Mouse (Mus musculus) kidney, embryonic 14.5 days (tissue): Measurements from ENCODE around the gene Cpsf2. TPM values are rescaled to one million over a fixed set of nuclear protein-coding genes. Genes with fewer than 3 reads are reported as not detected.

Experiments used
- ATAC-seq: fragments of 200-750 bp; cut with Nextera tagmentation; 2 replicates; pipeline ENCODE4 v1.8.0; 2017; ENCODE audit warnings: moderate number of reproducible peaks, mild to moderate bottlenecking, moderate TSS enrichment, moderate library complexity; ENCODE audit not compliant: low FRiP score, low TSS enrichment
- H3K27ac ChIP-seq: fragments of 300-500 bp; sonication (generic); 2 replicates; pipeline ENCODE4 v1.5.1; 2014; ENCODE audit warnings: low read depth, mild to moderate bottlenecking, low read length, moderate library complexity, mixed read lengths
- H3K27me3 ChIP-seq: fragments of 300-500 bp; sonication (generic); 2 replicates; pipeline ENCODE4 v1.6.1; 2014; ENCODE audit warnings: mild to moderate bottlenecking, low read length; ENCODE audit not compliant: control insufficient read depth, insufficient read depth
- H3K36me3 ChIP-seq: fragments of 300-500 bp; sonication (generic); 2 replicates; pipeline ENCODE4 v1.6.1; 2014; ENCODE audit warnings: low read length, mixed read lengths; ENCODE audit not compliant: control insufficient read depth, insufficient read depth
- H3K4me1 ChIP-seq: fragments of 300-500 bp; sonication (generic); 2 replicates; pipeline ENCODE4 v1.6.1; 2014; ENCODE audit warnings: low read length, mixed read lengths; ENCODE audit not compliant: control insufficient read depth, insufficient read depth
- H3K4me2 ChIP-seq: fragments of 300-500 bp; sonication (generic); replicated peaks from 2 replicates; pipeline ENCODE4 v1.6.1; 2014; ENCODE audit warnings: low read depth, mild to moderate bottlenecking, low read length
- H3K4me3 ChIP-seq: fragments of 300-500 bp; sonication (generic); 2 replicates; pipeline ENCODE4 v1.5.1; 2014; ENCODE audit warnings: mild to moderate bottlenecking, low read length
- H3K9ac ChIP-seq: fragments of 300-500 bp; sonication (generic); 2 replicates; pipeline ENCODE4 v1.6.1; 2014; ENCODE audit warnings: low read depth, mild to moderate bottlenecking, low read length, moderate library complexity
- H3K9me3 ChIP-seq: fragments of 300-500 bp; sonication (generic); 2 replicates; pipeline ENCODE4 v1.6.1; 2016; ENCODE audit warnings: low read length; ENCODE audit not compliant: control insufficient read depth
- WGBS: fragments of 180-500 bp; shearing (Covaris S2); extraction: QIAGEN DNeasy Blood & Tissue Kit; methylation state at CpG from one replicate; pipeline ENCODE4 v1.1.7; 2014; 5-methylcytosine and 5-hydroxymethylcytosine counted together
- polyA plus RNA-seq: library from polyadenylated mRNA; unstranded; fragments of >200 nt; fragmentation: Nextera tagmentation; extraction: Ambion mirVana; gene quantifications from 2 replicates; pipeline ENCODE4 v1.2.1, GENCODE M21; 2014

Cpsf2 gene
- polyA plus RNA-seq, 1 experiment from 2014 or later: 35.3 TPM

GRCm38 (mm10) chr12:102029892-102030446 lies 54.2 kb downstream of the Cpsf2 start:
- no peak overlapping the region for H3K4me3 ChIP-seq
- H3K36me3 ChIP-seq: no peaks in the 10 kb centered on the region
- 48% methylated on average over 4 of the region's 4 CpGs for WGBS
- no peaks in the 10 kb centered on the region for H3K4me1 ChIP-seq
- H3K27me3 ChIP-seq: no peaks in the 10 kb centered on the region
- no peak for ATAC-seq
- H3K4me2 ChIP-seq: no peak overlapping the region
- no peak overlapping the region for H3K27ac ChIP-seq
- H3K9me3 ChIP-seq: no peaks in the 10 kb centered on the region
- no peak overlapping the region for H3K9ac ChIP-seq

- Histone ChIP-seq H3K4me3 (no peak overlapping the region), H3K36me3 (no peaks in the 10 kb centered on the region), H3K4me2 (no peak overlapping the region), H3K27ac (no peak overlapping the region), H3K9ac (no peak overlapping the region), H3K27me3 (no peaks in the 10 kb centered on the region), H3K9me3 (no peaks in the 10 kb centered on the region), H3K4me1 (no peaks in the 10 kb centered on the region)
- WGBS: 81% methylated on average over 4 of the region's 4 CpGs
- ATAC-seq: no peak
These were observed 59.1 kb downstream of the Cpsf2 start for GRCm38 (mm10) chr12:102034934-102035333.

- ATAC-seq: no peak
These were observed 64.1 kb downstream of the Cpsf2 start for GRCm38 (mm10) chr12:102039861-102040260.

DNA sequence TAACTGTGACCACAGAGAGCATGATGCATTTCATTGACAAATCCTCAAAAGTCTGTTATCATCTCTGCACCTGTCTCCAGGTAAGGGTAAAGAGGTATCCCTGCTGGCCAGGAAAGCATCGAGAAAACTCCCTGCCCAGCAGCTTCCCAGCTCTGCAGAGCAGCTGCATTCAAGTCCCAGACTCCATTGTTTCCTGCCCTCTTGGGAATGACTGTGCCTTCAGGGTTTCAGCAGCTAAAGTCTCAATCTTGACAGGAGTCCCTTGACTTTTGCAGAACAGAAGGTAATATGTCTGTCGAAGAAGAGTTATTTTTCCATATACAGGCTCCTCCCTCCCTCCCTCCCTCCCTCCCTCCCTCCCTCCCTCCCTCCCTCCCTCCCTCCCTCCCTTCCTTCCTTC lies 65.9 kb downstream of the Cpsf2 start:
- H3K9ac ChIP-seq: no peak overlapping the region
- no peaks in the 10 kb centered on the region for H3K36me3 ChIP-seq
- H3K27me3 ChIP-seq: no peaks in the 10 kb centered on the region
- WGBS: 52% methylated on average over 2 of the region's 2 CpGs
- H3K4me2 ChIP-seq: no peak overlapping the region
- H3K4me1 ChIP-seq: no peaks in the 10 kb centered on the region
- no peak for ATAC-seq
- no peaks in the 10 kb centered on the region for H3K9me3 ChIP-seq
- no peak overlapping the region for H3K4me3 ChIP-seq
- no peak overlapping the region for H3K27ac ChIP-seq

More at GRCm38 (mm10) chr12:102039861-102040260, 64.1 kb downstream of the Cpsf2 start:
- no peak overlapping the region for H3K27ac ChIP-seq
- no peak overlapping the region for H3K4me3 ChIP-seq
- H3K9ac ChIP-seq: no peak overlapping the region
- no peaks in the 10 kb centered on the region for H3K27me3 ChIP-seq
- WGBS: 92% methylated on average over 2 of the region's 2 CpGs
- no peaks in the 10 kb centered on the region for H3K36me3 ChIP-seq
- no peaks in the 10 kb centered on the region for H3K4me1 ChIP-seq
- H3K9me3 ChIP-seq: no peaks in the 10 kb centered on the region
- H3K4me2 ChIP-seq: no peak overlapping the region

GRCm38 (mm10) chr12:102042247-102042646 lies 66.5 kb downstream of the Cpsf2 start:
- H3K9me3 ChIP-seq: no peaks in the 10 kb centered on the region
- no peak for ATAC-seq
- WGBS: 41% methylated on average over 7 of the region's 7 CpGs
- H3K4me3 ChIP-seq: no peak overlapping the region
- H3K36me3 ChIP-seq: no peaks in the 10 kb centered on the region
- no peaks in the 10 kb centered on the region for H3K27me3 ChIP-seq
- H3K27ac ChIP-seq: no peak overlapping the region
- no peak overlapping the region for H3K4me2 ChIP-seq
- no peaks in the 10 kb centered on the region for H3K4me1 ChIP-seq
- no peak overlapping the region for H3K9ac ChIP-seq

DNA sequence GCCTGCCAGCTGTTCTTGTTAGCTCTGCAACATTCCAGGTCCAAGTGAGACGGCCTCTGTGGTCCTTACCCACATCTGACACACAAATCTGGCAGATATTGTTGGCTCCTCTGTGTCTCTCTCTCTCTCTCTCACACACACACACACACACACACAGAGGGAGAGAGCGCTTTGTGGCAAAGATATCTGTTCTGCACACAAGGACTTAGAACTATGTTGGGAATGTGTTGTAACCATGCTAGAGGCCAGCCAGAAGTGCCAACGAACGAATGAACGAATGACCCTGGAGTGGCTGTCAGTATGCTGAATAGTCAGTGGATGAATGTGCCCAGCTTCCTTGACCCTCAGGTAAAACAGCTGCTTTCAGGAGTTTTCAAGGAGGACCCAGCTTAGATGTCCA lies 68.1 kb downstream of the Cpsf2 start:
- no peak overlapping the region for H3K4me2 ChIP-seq
- no peaks in the 10 kb centered on the region for H3K4me1 ChIP-seq
- no peak overlapping the region for H3K9ac ChIP-seq
- 87% methylated on average over 5 of the region's 5 CpGs for WGBS
- H3K27me3 ChIP-seq: no peaks in the 10 kb centered on the region
- H3K4me3 ChIP-seq: no peak overlapping the region
- no peaks in the 10 kb centered on the region for H3K9me3 ChIP-seq
- H3K27ac ChIP-seq: no peak overlapping the region
- no peak for ATAC-seq
- no peaks in the 10 kb centered on the region for H3K36me3 ChIP-seq

- Histone ChIP-seq H3K36me3 (no peaks in the 10 kb centered on the region), H3K4me2 (no peak overlapping the region), H3K9me3 (no peaks in the 10 kb centered on the region), H3K4me1 (no peaks in the 10 kb centered on the region), H3K27me3 (no peaks in the 10 kb centered on the region), H3K4me3 (no peak overlapping the region), H3K9ac (no peak overlapping the region), H3K27ac (no peak overlapping the region)
- no peak for ATAC-seq
- 90% methylated on average over 4 of the region's 4 CpGs for WGBS
These were observed 78.4 kb downstream of the Cpsf2 start for GRCm38 (mm10) chr12:102054155-102054554.

DNA sequence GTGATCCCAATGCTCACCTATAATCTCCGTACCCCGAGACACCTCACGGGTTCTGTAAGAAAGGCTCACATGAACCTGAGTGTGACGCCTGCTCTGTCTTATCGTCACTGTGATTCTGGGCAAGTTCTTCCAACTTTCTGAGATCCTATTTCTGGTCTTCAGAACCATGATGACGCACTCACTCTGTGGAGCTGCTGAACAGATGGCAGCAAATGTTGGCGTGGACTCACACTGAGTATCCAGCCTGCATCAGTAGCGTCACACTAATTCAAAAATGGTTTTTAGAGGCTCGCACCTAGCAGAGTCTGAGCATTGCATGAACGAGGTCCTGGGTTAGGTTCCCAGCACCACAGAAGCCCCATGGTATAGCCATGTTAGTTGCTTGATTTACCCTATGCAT lies 80.0 kb downstream of the Cpsf2 start:
- no peak overlapping the region for H3K4me2 ChIP-seq
- no peaks in the 10 kb centered on the region for H3K9me3 ChIP-seq
- 96% methylated on average over 10 of the region's 10 CpGs for WGBS
- no peaks in the 10 kb centered on the region for H3K27me3 ChIP-seq
- H3K4me3 ChIP-seq: no peak overlapping the region
- H3K36me3 ChIP-seq: no peaks in the 10 kb centered on the region
- ATAC-seq: no peak
- H3K27ac ChIP-seq: no peak overlapping the region
- 0 out of 2 replicates have a peak, but pooled peaks cover under 1% of the 10 kb centered on the region for H3K4me1 ChIP-seq
- no peak overlapping the region for H3K9ac ChIP-seq
